Mouse (Mus musculus) granulocyte monocyte progenitor cell, adult 5-6 weeks (primary cell): ENCODE data around the gene Edf1. TPM values are rescaled to one million over a fixed set of nuclear protein-coding genes. Genes with fewer than 3 reads are reported as not detected.

Experiments
- ATAC-seq: replicated peaks from 2 replicates; pipeline ENCODE4 v1.8.0; 2016; ENCODE audit warnings: mild to moderate bottlenecking, moderate TSS enrichment, inconsistent platforms; ENCODE audit not compliant: poor library complexity, severe bottlenecking
- total RNA-seq, 2 experiments: library from RNA; stranded (forward) in 1 of 2; stranded (reverse) in 1 of 2; fragments of 200-712, 200-1000 nt in 1 of 2; fragments of >200 nt in 1 of 2; fragmentation: Nextera tagmentation in 1 of 2; gene quantifications; 2 replicates each; pipeline ENCODE4 v1.2.3; 2014 to 2017

The Edf1 gene
- total RNA-seq, 2 experiments from 2014 or later, result 107 to 134 TPM

DNA sequence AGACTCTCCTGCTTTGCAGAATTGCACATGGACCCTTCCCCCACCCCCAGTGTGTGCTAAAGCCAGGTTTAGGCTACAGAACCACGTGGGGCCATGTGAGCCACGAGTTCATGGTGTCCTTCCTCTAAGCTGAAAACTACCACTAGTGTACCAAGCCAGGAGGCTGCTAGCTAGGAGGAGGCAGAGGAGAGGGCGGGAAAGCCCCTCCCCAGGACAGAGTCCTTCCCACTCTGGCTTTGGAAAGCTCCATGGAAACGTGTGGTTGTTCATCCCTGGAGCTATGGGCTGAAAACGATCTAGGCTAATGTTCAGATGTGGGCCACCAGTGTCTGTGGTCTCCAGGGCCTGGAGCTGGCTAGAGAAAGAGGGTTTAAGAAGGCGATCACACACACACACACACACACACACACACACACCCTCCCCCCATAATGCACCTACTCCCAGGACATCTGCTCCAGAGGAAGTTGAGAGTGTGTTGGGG lies 23.0 kb downstream of the Edf1 start:
- ATAC-seq, result no peak

- ATAC-seq, result peak; percentile 56
Observed at GRCm38 (mm10) chr2:25581294-25581864, 23.7 kb downstream of the Edf1 start, which contains the start of gene Ajm1. Gene Ajm1, minus strand, starts transcription at chr2:25581757.

- peak; percentile 25 for ATAC-seq
Observed at GRCm38 (mm10) chr2:25581901-25582301, 24.3 kb downstream of the Edf1 start.

- peak; percentile 59 for ATAC-seq
Observed at GRCm38 (mm10) chr2:25582466-25583119, 24.9 kb downstream of the Edf1 start.

DNA sequence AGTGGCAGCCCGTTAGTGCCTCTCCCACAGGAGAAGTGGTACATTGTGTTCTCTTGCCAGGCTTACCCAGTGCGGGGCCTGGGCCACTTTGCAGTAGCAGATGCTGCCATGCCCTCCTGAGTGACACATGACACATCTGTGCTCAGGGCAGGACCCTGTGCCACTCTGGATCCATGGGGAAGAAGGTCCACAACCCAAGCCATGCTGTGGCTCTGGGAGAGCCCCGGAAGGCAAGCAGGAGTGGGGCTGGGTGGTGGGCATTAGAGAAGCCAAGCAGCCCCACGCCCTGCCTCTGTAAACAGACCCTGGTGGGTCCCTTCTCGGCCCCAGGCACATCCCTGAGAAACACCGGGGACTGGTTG lies 25.5 kb downstream of the Edf1 start:
- ATAC-seq, result no peak

DNA sequence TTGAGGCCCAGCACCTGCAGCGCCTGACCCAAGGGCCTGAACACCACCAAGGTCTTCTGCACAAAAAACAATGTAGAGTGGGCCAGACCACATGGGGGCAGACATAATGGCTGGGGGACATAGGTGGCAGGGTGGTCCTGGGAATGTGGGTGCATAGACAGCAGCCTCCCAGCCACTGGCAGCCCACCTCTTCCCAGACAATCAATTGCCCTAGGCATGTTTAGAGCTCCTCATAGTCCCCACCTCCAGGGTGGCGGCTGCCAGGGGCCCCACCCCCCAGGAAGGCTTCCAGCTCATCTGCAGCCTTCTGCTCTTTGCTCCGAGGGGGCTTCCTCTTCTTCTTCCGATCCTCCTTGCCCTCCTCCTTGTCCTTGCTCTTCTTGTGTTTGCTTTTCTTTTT lies 25.9 kb downstream of the Edf1 start:
- no peak for ATAC-seq

DNA sequence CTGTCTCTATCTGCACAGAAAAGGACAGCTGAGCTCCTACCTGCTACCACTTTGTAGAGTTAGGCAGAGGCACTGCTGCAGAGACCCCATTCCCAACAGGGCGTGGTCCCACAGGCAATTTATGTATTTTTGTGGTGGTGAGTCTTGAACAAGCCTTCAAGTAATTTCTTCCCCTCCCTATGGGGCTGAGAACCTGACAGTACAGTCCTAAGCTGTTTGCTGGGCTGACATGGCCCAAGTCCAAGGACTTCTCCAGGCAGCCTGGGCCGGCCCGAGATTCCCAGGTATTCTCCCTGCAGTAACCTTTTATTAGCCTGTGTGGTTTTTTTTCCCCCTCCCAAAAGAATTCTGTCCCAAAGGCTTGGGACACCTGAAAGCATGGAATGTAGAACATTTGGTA lies 26.5 kb downstream of the Edf1 start:
- no peak for ATAC-seq

DNA sequence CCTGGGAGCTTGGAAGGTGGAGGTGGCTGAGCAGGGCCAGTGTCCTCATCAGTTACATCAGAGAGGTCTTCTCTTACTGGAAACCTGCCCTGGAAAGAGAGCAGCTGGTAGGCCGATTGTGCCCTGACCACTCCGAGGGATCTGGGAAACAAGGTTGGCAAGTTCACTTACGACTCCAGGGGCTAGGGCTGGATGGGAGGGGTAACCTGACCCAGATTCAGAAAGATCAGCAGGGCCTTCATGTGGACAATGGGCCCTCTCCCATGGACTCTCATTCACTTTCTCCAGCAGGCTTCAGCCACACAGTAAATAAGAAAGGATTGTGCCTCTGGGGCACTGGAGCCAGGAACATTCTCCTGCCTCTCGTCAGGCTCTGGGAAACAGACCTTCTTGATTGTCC lies 27.2 kb downstream of the Edf1 start:
- no peak for ATAC-seq

DNA sequence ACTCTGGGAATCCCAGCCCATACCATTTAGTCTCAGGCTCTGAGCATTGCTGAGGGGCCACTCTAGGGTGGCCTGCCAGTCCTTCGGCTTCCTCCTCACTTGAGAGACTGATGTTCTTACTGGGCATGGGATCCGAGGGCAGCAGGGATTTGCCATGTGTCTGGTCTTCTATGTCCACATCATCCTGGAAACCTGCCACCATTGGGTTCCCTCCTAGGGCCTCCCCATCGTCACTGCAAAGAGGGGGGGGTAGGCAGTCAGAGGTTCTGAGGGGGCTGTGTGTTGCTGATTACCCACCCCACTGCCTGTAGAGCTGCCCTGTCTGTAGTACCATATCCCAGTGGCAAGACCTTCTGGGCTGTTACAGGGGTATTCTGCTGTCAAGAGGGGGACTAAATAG lies 28.0 kb downstream of the Edf1 start:
- ATAC-seq, result no peak

DNA sequence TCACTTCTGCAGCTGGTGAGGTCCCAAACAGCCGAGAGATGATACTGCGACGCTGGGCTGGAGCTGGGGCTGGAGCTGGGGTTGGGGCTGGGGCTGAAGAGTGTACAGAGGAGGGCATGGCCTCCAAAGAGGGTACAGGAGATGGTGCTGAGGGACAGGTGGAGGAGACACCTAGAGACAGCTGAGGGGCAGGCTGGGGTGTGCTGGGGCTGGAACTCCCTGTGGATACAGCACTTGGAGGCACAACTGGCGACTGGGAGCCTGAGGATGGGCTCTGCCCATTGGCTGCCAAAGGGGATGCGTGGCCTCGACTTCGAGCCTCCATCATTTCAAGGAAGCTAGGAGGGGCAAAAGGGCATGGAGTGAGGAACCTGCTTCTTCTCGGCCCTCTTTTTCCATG lies 29.6 kb downstream of the Edf1 start:
- ATAC-seq, result no peak

- ATAC-seq, result no peak
Observed at GRCm38 (mm10) chr2:25588227-25588907, 30.7 kb downstream of the Edf1 start.

DNA sequence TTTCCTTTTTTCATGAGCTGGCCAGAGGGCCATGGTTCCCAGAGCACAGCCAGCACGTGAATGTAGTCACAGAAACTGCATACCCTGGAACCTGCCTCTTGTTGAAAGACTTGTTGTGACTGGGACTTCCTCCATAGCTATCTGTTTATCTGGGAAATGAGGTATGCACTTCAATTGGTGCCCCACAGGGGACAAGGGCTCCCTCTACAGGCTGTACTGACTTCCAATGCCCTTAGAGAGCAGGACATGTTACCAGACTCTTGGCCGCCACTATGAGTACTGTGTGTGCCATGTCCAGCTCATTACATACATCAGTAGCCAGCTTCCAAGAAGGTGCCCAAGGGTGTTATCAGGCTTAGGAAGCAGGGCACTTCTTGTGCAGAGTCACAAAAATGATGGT lies 34.2 kb downstream of the Edf1 start:
- ATAC-seq, result peak; percentile 56

- ATAC-seq, result no peak
Observed at GRCm38 (mm10) chr2:25596765-25597510, 39.3 kb downstream of the Edf1 start.

DNA sequence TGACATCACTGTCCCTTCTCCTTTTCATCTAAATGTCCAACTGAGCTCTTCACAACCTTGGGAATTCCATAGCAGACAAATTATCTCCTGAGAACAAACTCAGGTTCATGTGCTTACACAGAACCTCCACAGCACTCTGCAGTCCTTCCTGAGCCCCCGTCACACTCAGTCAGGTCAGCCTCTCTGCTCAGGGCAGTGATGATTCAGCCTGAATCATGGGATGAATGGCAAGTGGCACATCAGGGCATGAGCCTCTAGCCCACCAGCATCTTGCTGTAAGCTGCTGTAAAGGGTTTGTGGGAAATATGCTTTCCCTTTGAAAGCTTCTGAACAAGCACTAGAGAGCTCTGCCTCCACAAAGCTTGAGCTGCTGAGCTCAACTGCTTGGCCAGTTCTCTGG lies 41.1 kb downstream of the Edf1 start:
- ATAC-seq, result no peak

GRCm38 (mm10) chr2:25600037-25600436 lies 42.4 kb downstream of the Edf1 start:
- no peak for ATAC-seq

DNA sequence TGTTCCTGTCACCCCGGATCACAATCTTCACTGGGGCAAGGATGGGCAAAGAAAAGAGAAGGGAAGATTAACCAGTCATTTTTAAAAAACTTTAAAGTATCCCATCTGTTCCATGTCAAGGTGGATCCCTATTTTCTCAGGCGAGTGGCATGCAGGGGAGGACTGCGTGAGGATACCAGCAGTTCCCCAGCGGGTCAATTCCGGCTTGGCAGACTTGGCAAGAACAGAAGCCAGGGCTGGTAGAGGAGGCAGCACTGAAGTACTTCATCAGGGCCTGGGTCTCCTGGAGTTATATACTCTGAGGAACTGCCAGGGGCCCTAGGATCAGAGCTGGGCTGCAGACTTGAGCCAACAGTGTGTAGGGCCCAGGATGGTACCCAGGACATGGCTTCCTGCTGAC lies 44.9 kb downstream of the Edf1 start:
- no peak for ATAC-seq

DNA sequence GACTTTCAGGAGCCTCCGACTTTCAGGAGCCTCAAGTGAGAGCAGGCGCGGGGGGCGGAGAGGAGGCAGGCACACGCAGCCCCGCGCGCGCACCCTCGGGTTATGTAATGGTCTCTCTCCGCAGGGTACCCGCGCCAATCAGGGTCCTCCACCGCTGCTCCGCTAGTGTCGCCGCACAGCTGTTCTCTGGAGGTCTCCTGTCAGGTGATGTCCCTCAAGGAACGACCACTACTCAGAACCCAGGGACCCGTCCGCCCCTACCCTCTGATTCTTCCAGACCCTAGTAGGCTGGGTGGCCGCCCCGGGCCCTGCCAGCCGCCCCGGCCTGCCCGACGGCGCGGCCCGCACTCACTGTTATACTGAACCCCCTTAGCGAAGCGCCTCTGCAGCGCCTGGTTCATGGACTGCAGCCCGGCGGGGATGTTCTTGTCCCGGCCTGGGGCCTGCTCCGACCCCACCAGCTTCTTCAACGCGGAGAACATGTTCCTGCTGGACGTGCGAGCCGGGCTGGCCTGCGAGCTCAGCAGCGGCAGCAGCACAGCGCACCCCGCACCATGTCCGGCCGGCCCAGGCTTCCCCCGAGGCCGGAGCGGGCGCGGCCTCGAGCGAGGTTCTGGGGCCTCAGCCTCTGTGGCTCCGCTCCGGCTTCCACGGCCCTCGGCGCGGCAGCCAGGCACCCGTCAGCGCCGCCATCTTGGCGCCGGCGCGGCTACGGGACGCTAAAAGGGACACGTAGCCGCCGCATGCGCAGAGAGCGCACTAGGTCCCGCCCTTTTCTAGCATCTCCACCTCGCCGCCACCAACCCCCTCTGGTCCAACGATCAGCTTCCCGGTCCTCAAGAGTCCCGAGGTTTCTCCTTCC lies 50.3 kb downstream of the Edf1 start, which contains the start of gene Rabl6:
TSS of gene Rabl6 (minus strand) at position 761 of the 862 bp plus-strand sequence.
- ATAC-seq, result peak; percentile 92

- ATAC-seq, result peak; percentile 26; the same call in 1 of the 2 replicates
Observed at GRCm38 (mm10) chr2:25608671-25609070, 51.0 kb downstream of the Edf1 start.
